Mouse (Mus musculus): Measurements from ENCODE around the gene Idi2.

DNA sequence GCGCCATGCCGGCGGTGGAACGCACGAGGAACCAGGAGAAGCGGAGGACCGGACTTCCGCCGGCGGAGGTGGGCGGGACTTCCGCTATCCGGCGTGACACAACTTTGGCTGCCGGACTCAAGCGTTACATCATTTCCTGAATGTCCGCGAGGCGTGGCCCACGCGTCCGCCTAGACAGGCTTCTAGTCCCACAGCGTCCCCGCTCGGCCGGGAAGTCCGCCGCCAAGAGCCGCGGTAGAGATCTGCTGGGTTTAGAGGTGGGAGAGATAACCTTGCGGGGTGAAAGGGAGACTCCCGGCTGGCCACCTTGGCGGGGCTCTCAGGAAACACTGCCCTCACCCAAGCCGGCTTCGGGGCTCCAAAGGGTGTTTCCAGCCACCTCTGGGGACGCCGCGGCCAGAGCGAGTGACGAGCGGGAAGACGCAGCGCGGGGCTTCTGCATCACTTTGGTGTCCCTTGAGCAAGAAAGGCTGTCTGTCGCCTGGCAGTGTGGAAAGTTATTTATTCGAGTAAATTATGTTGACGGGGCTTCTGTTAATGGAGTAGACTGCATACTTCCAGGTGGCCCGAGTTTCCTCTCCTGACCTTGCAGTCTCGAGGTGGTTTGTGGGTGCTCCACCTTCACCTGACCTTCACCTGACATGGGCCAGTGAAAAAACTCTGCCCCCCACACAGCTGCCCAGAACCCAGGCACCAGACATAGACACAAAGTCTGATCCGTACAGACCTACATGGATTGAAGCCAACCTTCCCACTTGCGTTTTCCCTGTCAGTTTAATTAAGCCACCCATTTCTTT, 43.5 kb downstream of the Idi2 start, which contains the start of gene Gtpbp4:
- TF ChIP-seq POLR2A (IDR thresholded peaks at IDR 0.05; ENCODE audit: borderline replicate concordance, low read depth, low read length) (no peak), CTCF (IDR thresholded peaks at IDR 0.05; ENCODE audit: low read depth, low read length) (peak; percentile 59)
